Mouse (Mus musculus) limb, embryonic 14.5 days (tissue): ENCODE data around the gene Spock1. TPM values are rescaled to one million over a fixed set of nuclear protein-coding genes. Genes with fewer than 3 reads are reported as not detected.

Experiments
- ATAC-seq: fragments of 200-750 bp; cut with Nextera tagmentation; 2 replicates; pipeline ENCODE4 v1.8.0; 2017; ENCODE audit warnings: low read depth, moderate number of reproducible peaks, moderate TSS enrichment; ENCODE audit not compliant: low FRiP score
- DNase-seq: peaks from one replicate; pipeline ENCODE4 v3.0.0-alpha.2; 2015; ENCODE audit warnings: low spot score
- H3K27ac ChIP-seq: fragments of 300-500 bp; sonication (generic); replicated peaks from 2 replicates; pipeline ENCODE4 v1.5.1; 2014; ENCODE audit warnings: low read depth, mild to moderate bottlenecking, low read length, moderate library complexity, mixed read lengths
- H3K27me3 ChIP-seq: fragments of 300-500 bp; sonication (generic); 2 replicates; pipeline ENCODE4 v1.6.1; 2014; ENCODE audit warnings: low read length, mixed read lengths; ENCODE audit not compliant: control insufficient read depth, insufficient read depth
- H3K36me3 ChIP-seq: fragments of 300-500 bp; sonication (generic); 2 replicates; pipeline ENCODE4 v1.6.1; 2014; ENCODE audit warnings: mild to moderate bottlenecking, low read length, moderate library complexity, mixed read lengths; ENCODE audit not compliant: control insufficient read depth, insufficient read depth
- H3K4me1 ChIP-seq: fragments of 300-500 bp; sonication (generic); 2 replicates; pipeline ENCODE4 v1.6.1; 2014; ENCODE audit warnings: antibody characterized with exemption, low read length, mixed read lengths; ENCODE audit not compliant: control insufficient read depth, insufficient read depth
- H3K4me2 ChIP-seq: fragments of 300-500 bp; sonication (generic); replicated peaks from 2 replicates; pipeline ENCODE4 v1.6.1; 2014; ENCODE audit warnings: low read depth, mild to moderate bottlenecking, low read length, moderate library complexity; ENCODE audit not compliant: severe bottlenecking
- H3K4me3 ChIP-seq: fragments of 300-500 bp; sonication (generic); replicated peaks from 2 replicates; pipeline ENCODE4 v1.5.1; 2014; ENCODE audit warnings: low read length
- H3K9ac ChIP-seq: fragments of 300-500 bp; sonication (generic); 2 replicates; pipeline ENCODE4 v1.6.1; 2014; ENCODE audit warnings: mild to moderate bottlenecking, low read depth, low read length, moderate library complexity; ENCODE audit not compliant: severe bottlenecking
- H3K9me3 ChIP-seq: fragments of 300-500 bp; sonication (generic); 2 replicates; pipeline ENCODE4 v1.6.1; 2016; ENCODE audit warnings: low read length; ENCODE audit not compliant: control insufficient read depth
- POLR2A ChIP-seq: fragments of 200-500 bp; IDR thresholded peaks from 2 replicates; pipeline ENCODE4 v1.8.0; 2012; ENCODE audit warnings: inconsistent platforms, mild to moderate bottlenecking, moderate library complexity, borderline replicate concordance; ENCODE audit not compliant: insufficient read depth, insufficient read length; ENCODE audit errors: extremely low read depth
- WGBS: fragments of 180-500 bp; shearing (Covaris S2); extraction: QIAGEN DNeasy Blood & Tissue Kit; methylation state at CpG from one replicate; pipeline ENCODE4 v1.1.7; 2014; 5-methylcytosine and 5-hydroxymethylcytosine counted together
- polyA plus RNA-seq, 2 experiments: library from polyadenylated mRNA; depleted of rRNA in 1 of 2; stranded (reverse) in 1 of 2; unstranded in 1 of 2; fragments of >200 nt; fragmentation: Nextera tagmentation in 1 of 2; extraction: Ambion mirVana in 1 of 2; gene quantifications; 2 replicates each; pipeline versions ENCODE4 v1.2.1 to v1.2.3; 2012 to 2014

Gene Spock1
- polyA plus RNA-seq, 2 experiments: 1.6 to 2.1 TPM

DNA sequence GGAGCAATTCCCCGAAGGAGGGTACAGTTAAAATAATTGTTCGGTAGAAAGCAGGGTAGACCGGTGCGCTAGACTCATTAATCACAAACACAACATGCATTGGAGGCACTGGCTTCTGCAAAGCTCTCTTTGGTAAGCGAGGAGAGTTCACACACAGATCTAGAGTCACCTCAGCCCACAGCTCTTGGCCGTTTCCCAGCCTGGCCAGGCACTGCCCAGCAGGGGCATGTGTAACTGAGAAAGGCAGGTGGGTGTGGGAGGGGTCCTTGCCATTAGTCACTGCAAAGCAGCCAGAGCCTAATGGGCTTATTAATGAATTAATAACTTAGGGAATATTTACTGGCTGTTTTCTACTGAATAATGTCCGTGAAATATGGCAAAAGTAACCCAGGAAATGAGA, 172.1 kb downstream of the Spock1 start:
- Histone ChIP-seq H3K4me3 (no peak overlapping the region), H3K27ac (no peak overlapping the region), H3K4me1 (peaks cover 22% of the 10 kb centered on the region), H3K4me2 (no peak overlapping the region), H3K9ac (no peak overlapping the region), H3K27me3 (no peaks in the 10 kb centered on the region), H3K36me3 (no peaks in the 10 kb centered on the region), H3K9me3 (no peaks in the 10 kb centered on the region)
- 28% methylated on average over 7 of the region's 7 CpGs for WGBS
- DNase-seq (no peak), ATAC-seq (no peak)
- no peak for TF ChIP-seq POLR2A

DNA sequence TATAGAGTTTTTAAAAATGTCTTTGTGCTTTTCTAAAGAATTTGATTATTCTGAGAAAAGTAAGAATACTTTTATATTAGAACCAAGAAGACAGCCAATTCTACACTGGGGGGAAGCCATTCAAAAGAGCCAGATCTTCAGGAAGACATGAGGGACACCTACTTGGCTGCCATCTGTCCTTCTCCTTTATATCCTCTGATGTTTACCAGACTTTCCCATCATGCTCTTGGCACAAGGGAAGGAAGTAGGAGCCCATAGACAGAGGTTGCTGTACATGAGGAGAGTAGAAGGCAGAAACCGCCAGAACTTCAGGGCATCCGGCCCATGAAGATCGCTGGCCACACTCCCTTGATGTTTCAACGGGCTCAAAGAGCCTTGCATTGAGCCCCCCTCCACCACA, 173.6 kb downstream of the Spock1 start:
- no peak for TF ChIP-seq POLR2A
- Histone ChIP-seq H3K27me3 (no peaks in the 10 kb centered on the region), H3K9ac (no peak overlapping the region), H3K27ac (no peak overlapping the region), H3K4me2 (no peak overlapping the region), H3K4me3 (no peak overlapping the region), H3K36me3 (no peaks in the 10 kb centered on the region), H3K4me1 (peaks cover 18% of the 10 kb centered on the region), H3K9me3 (no peaks in the 10 kb centered on the region)
- 85% methylated on average over 4 of the region's 4 CpGs for WGBS
- no peak for ATAC-seq
- DNase-seq: no peak

DNA sequence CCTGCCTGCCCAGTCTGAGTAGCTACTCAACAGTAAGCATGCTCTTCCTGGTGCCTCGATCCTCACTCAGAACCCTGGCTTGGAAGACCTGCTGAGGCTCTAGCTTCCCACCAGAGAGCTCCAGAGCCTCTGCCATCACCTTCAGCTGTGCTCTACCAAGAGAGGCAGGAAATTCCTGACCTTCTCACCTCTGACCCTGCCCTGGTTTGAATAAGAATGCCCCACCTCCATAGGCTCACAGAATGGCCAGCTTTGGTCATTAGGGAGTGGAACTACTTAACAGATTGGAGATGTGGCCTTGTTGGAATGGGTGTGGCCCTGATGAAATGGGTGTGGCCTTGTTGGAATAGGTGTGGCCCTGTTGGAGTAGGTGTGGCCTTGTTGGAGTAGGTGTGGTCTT, 174.6 kb downstream of the Spock1 start:
- no peak overlapping the region for H3K9ac ChIP-seq
- H3K4me2 ChIP-seq: no peak overlapping the region
- no peaks in the 10 kb centered on the region for H3K27me3 ChIP-seq
- no peak for DNase-seq
- no peak for ATAC-seq
- 100% methylated on average over 1 of the region's 1 CpGs for WGBS
- no peaks in the 10 kb centered on the region for H3K36me3 ChIP-seq
- no peak overlapping the region for H3K27ac ChIP-seq
- TF ChIP-seq POLR2A: no peak
- H3K4me1 ChIP-seq: peaks cover 18% of the 10 kb centered on the region
- no peaks in the 10 kb centered on the region for H3K9me3 ChIP-seq
- no peak overlapping the region for H3K4me3 ChIP-seq

DNA sequence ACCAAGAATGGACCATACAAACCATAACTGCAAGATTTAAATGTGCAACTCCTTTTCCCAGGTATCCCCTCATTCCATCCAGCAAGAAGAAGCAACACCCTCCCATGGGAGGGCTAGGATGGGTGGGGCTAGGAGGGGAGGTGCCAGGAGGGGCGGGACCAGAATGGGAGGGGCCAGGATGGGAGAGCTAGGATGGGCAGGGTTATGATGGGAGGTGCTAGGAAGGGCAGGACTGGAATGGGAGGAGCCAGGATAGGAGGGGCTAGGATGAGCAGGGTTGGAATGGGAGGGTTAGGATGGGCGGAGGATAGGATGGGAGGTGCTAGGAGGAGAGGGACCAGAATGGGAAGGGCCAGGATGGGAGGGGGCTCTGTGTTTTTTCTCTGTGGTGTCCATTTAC, 175.9 kb downstream of the Spock1 start:
- Histone ChIP-seq H3K4me2 (no peak overlapping the region), H3K4me1 (peaks cover 15% of the 10 kb centered on the region), H3K27ac (no peak overlapping the region), H3K9me3 (no peaks in the 10 kb centered on the region), H3K9ac (no peak overlapping the region), H3K4me3 (no peak overlapping the region), H3K36me3 (no peaks in the 10 kb centered on the region), H3K27me3 (no peaks in the 10 kb centered on the region)
- ATAC-seq (no peak), DNase-seq (no peak)
- no peak for TF ChIP-seq POLR2A
- 58% methylated on average over 2 of the region's 2 CpGs for WGBS

DNA sequence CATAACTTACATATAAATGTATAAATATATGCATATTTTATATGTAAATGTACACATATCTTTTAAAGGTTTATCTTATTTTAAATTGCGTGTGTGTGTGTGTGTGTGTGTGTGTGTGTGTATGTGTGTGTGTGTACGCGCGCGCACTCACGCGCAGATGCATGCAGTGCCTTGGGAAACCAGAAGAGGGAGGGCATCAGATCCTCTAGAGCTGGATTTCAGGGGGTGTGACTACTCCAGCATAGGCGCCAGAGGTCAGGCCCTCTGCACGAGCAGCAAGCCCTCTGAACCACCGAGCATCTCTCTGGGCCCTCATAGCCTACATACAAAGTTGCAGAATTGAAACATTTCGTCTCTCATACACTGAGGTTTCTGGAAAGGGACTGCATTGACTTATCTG, 180.4 kb downstream of the Spock1 start:
- H3K4me2 ChIP-seq: no peak overlapping the region
- no peaks in the 10 kb centered on the region for H3K36me3 ChIP-seq
- ATAC-seq: no peak
- H3K4me1 ChIP-seq: no peaks in the 10 kb centered on the region
- DNase-seq: no peak
- no peak overlapping the region for H3K27ac ChIP-seq
- no peak overlapping the region for H3K9ac ChIP-seq
- no peaks in the 10 kb centered on the region for H3K9me3 ChIP-seq
- H3K27me3 ChIP-seq: no peaks in the 10 kb centered on the region
- 93% methylated on average over 11 of the region's 11 CpGs for WGBS
- H3K4me3 ChIP-seq: no peak overlapping the region
- no peak for TF ChIP-seq POLR2A

DNA sequence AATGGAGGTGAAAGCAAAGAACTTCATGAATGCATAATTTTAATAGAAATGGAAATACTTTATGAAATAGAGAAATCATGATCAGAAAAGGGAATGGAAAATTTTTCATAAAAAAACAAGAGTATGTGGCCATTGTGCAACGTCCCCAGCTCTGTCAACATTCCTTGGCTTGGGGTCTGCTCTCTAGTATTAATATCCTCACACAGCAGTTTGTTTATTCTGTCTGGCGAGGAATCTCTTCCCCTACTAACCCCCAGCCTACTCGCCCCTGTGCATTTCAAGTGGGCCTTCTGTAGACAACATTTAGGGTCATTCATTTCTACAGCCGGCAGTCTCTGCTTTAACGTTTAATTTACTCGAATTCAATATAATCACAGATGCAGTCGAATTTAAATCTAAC, 181.5 kb downstream of the Spock1 start:
- H3K36me3 ChIP-seq: no peaks in the 10 kb centered on the region
- H3K9me3 ChIP-seq: no peaks in the 10 kb centered on the region
- TF ChIP-seq POLR2A: no peak
- H3K9ac ChIP-seq: no peak overlapping the region
- no peaks in the 10 kb centered on the region for H3K27me3 ChIP-seq
- DNase-seq: no peak
- 90% methylated on average over 7 of the region's 7 CpGs for WGBS
- H3K27ac ChIP-seq: no peak overlapping the region
- no peak for ATAC-seq
- H3K4me2 ChIP-seq: no peak overlapping the region
- H3K4me3 ChIP-seq: no peak overlapping the region
- H3K4me1 ChIP-seq: no peaks in the 10 kb centered on the region
